ENCODE assay signal across 9 mouse cellular contexts in the genomic region with DNA sequence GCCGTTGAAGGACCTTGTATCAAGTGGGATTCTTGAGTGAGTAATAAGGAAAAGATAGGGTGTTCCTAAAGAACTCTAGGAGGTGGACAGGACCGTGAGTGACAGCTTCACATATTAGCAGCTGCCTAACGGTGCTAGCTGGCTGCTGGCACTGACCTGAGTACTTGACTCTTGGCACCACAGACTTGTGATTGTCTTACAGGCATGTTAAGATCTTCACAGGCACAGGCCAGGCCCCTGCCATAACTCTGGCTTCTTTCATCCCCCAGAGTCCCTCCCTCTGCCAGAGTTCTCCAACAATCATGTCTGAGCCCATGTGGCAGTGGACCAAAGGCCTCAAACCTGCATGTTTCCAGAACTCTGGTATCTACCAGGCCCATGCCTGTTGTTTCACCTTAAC. TPM values are rescaled to one million over a fixed set of nuclear protein-coding genes. Genes with fewer than 3 reads are reported as not detected.
DNase-seq lines count a peak whose midpoint lies in the region; ATAC-seq and TF ChIP-seq lines count a peak whose summit lies in the region.
"Had no signal": no experiment of that assay in that cellular context is flagged by ENCODE, and none has a peak within 500 bp of the region (broad histone marks: within the 10 kb centered on the region; RNA-seq: fewer than 3 reads in every experiment).

No protein-coding gene starts in this region.

- TF ChIP-seq CTCF in lung, postnatal 0 days (IDR thresholded peaks at IDR 0.05) = no peak

- no peaks in the 10 kb centered on the region for H3K9me3 ChIP-seq in lung, postnatal 0 days (ENCODE audit: low read length)
- no peaks in the 10 kb centered on the region for H3K9me3 ChIP-seq in limb, embryonic 12.5 days
- H3K9me3 ChIP-seq in stomach, embryonic 16.5 days (replicated peaks; ENCODE audit: control insufficient read depth, low read length) = no peaks in the 10 kb centered on the region

- no peaks in the 10 kb centered on the region for H3K27me3 ChIP-seq in lung, postnatal 0 days (replicated peaks; ENCODE audit: insufficient read depth, low read length)
- no peaks in the 10 kb centered on the region for H3K27me3 ChIP-seq in limb, embryonic 12.5 days
- H3K27me3 ChIP-seq in stomach, embryonic 16.5 days (ENCODE audit: control insufficient read depth, insufficient read depth, low read length) = no peaks in the 10 kb centered on the region

- DNase-seq in cerebellum, adult 9-11 months = peak; percentile 40
- no peak for DNase-seq in cerebellum, postnatal 36 days
- no peak for DNase-seq in lung, postnatal 0 days (ENCODE audit: low spot score)
- no peak for DNase-seq in lung, adult 18-20 months
- no peak for DNase-seq in layer of hippocampus, adult 11-12 months (ENCODE audit: low spot score)
- DNase-seq in right cerebral cortex, postnatal 4 days = no peak

- no peak overlapping the region for H3K4me2 ChIP-seq in lung, postnatal 0 days (replicated peaks; ENCODE audit: low read depth, low read length)
- H3K4me2 ChIP-seq in limb, embryonic 12.5 days = no peak overlapping the region
- H3K4me2 ChIP-seq in stomach, embryonic 16.5 days (ENCODE audit: low read depth, low read length) = no peak overlapping the region

- ATAC-seq in lung, postnatal 0 days = 0 out of 2 replicates have a peak, but pooled peaks have one; percentile 16
- no peak for ATAC-seq in limb, embryonic 12.5 days (ENCODE audit: insufficient number of reproducible peaks, insufficient read depth, low FRiP score, low TSS enrichment, low read depth)
- no peak for ATAC-seq in stomach, embryonic 16.5 days (ENCODE audit: insufficient read depth, low FRiP score)

- H3K4me3 ChIP-seq in lung, postnatal 0 days (ENCODE audit: low read depth, low read length) = no peak overlapping the region
- no peak overlapping the region for H3K4me3 ChIP-seq in limb, embryonic 12.5 days (replicated peaks)
- no peak overlapping the region for H3K4me3 ChIP-seq in stomach, embryonic 16.5 days (replicated peaks; ENCODE audit: low read length)

- H3K27ac ChIP-seq in lung, postnatal 0 days (ENCODE audit: low read length) = no peak overlapping the region
- peak overlapping the region; percentile 46; the same call in 1 of the 2 replicates for H3K27ac ChIP-seq in limb, embryonic 12.5 days
- peak overlapping the region; percentile 3; the same call in 1 of the 2 replicates for H3K27ac ChIP-seq in stomach, embryonic 16.5 days (ENCODE audit: low read length)
- H3K27ac ChIP-seq: liver, embryonic 14.5 days had no signal

- no peaks in the 10 kb centered on the region for H3K4me1 ChIP-seq in lung, postnatal 0 days (ENCODE audit: insufficient read depth, low read depth, low read length)
- peaks cover 82% of the 10 kb centered on the region for H3K4me1 ChIP-seq in limb, embryonic 12.5 days (replicated peaks)
- peaks cover 27% of the 10 kb centered on the region for H3K4me1 ChIP-seq in stomach, embryonic 16.5 days (ENCODE audit: control insufficient read depth, insufficient read depth, low read length)

- WGBS in lung, postnatal 0 days = 41% methylated on average over 3 of the region's 3 CpGs
- WGBS in limb, embryonic 12.5 days = 67% methylated on average over 3 of the region's 3 CpGs
- WGBS in stomach, embryonic 16.5 days = 52% methylated on average over 3 of the region's 3 CpGs

- TF ChIP-seq EP300 in lung, postnatal 0 days (IDR thresholded peaks at IDR 0.05) = no peak

- H3K9ac ChIP-seq in lung, postnatal 0 days (replicated peaks; ENCODE audit: low read depth) = no peak overlapping the region
- 0 out of 2 replicates have a peak overlapping the region, but pooled peaks have one; percentile 14 for H3K9ac ChIP-seq in limb, embryonic 12.5 days (replicated peaks)
- no peak overlapping the region for H3K9ac ChIP-seq in stomach, embryonic 16.5 days (ENCODE audit: low read length)
- H3K9ac ChIP-seq: liver, embryonic 14.5 days had no signal

- H3K36me3 ChIP-seq in lung, postnatal 0 days (ENCODE audit: insufficient read depth, low read length) = no peaks in the 10 kb centered on the region
- peaks cover 44% of the 10 kb centered on the region for H3K36me3 ChIP-seq in limb, embryonic 12.5 days
- no peaks in the 10 kb centered on the region for H3K36me3 ChIP-seq in stomach, embryonic 16.5 days (ENCODE audit: control insufficient read depth, insufficient read depth, low read length)

RNA-seq across cellular contexts. Expression of a gene that starts 48.1 kb away (rescaled TPM):
- polyA plus RNA-seq in lung, postnatal 0 days (2015; fragmentation: Nextera tagmentation; extraction: Ambion mirVana) = 48.4 and 53.4 TPM in 2 replicates
- polyA plus RNA-seq in limb, embryonic 12.5 days (2016; fragmentation: Nextera tagmentation; extraction: Ambion mirVana) = 97.8 and 102 TPM in 2 replicates
- 88.2 and 91.8 TPM in 2 replicates for polyA plus RNA-seq in stomach, embryonic 16.5 days (2015; fragmentation: Nextera tagmentation; extraction: Ambion mirVana)

RNA-seq across cellular contexts. Expression of a gene that starts 48.3 kb away (rescaled TPM):
- polyA plus RNA-seq in lung, postnatal 0 days (2015; fragmentation: Nextera tagmentation; extraction: Ambion mirVana) = 4.9 and 5.4 TPM in 2 replicates
- 4.6 and 7.1 TPM in 2 replicates for polyA plus RNA-seq in limb, embryonic 12.5 days (2016; fragmentation: Nextera tagmentation; extraction: Ambion mirVana)
- polyA plus RNA-seq in stomach, embryonic 16.5 days (2015; fragmentation: Nextera tagmentation; extraction: Ambion mirVana) = 7.5 and 9.3 TPM in 2 replicates
